Mouse (Mus musculus) heart, embryonic 13.5 days (tissue): Measurements from ENCODE around the gene Anks1b. TPM values are rescaled to one million over a fixed set of nuclear protein-coding genes. Genes with fewer than 3 reads are reported as not detected.

Experiments used
- ATAC-seq: fragments of 200-750 bp; cut with Nextera tagmentation; 2 replicates; pipeline ENCODE4 v1.8.0; 2017; ENCODE audit warnings: moderate TSS enrichment; ENCODE audit not compliant: insufficient number of reproducible peaks, low FRiP score, low TSS enrichment; ENCODE audit errors: extremely low read depth
- H3K27ac ChIP-seq: fragments of 300-500 bp; sonication (generic); replicated peaks from 2 replicates; pipeline ENCODE4 v1.5.1; 2015; ENCODE audit warnings: moderate library complexity, mild to moderate bottlenecking, inconsistent platforms
- H3K27me3 ChIP-seq: fragments of 300-500 bp; sonication (generic); replicated peaks from 2 replicates; pipeline ENCODE4 v1.6.1; 2015; ENCODE audit warnings: mild to moderate bottlenecking, inconsistent platforms
- H3K36me3 ChIP-seq: fragments of 300-500 bp; sonication (generic); 2 replicates; pipeline ENCODE4 v1.6.1; 2015; ENCODE audit warnings: mild to moderate bottlenecking, inconsistent platforms
- H3K4me1 ChIP-seq: fragments of 300-500 bp; sonication (generic); 2 replicates; pipeline ENCODE4 v1.6.1; 2015; ENCODE audit warnings: inconsistent platforms
- H3K4me2 ChIP-seq: fragments of 300-500 bp; sonication (generic); 2 replicates; pipeline ENCODE4 v1.6.1; 2015; ENCODE audit warnings: inconsistent platforms, mild to moderate bottlenecking, moderate library complexity
- H3K4me3 ChIP-seq: fragments of 300-500 bp; sonication (generic); 2 replicates; pipeline ENCODE4 v1.5.1; 2015; ENCODE audit warnings: moderate library complexity, mild to moderate bottlenecking, inconsistent platforms
- H3K9ac ChIP-seq: fragments of 300-500 bp; sonication (generic); 2 replicates; pipeline ENCODE4 v1.6.1; 2015; ENCODE audit warnings: inconsistent platforms, mild to moderate bottlenecking, moderate library complexity
- H3K9me3 ChIP-seq: fragments of 300-500 bp; sonication (generic); 2 replicates; pipeline ENCODE4 v1.6.1; 2016; ENCODE audit warnings: inconsistent platforms
- WGBS: fragments of 180-500 bp; shearing (Covaris S2); methylation state at CpG from one replicate; pipeline ENCODE4 v1.1.7; 2015; ENCODE audit warnings: mixed read lengths; 5-methylcytosine and 5-hydroxymethylcytosine counted together
- polyA plus RNA-seq: library from polyadenylated mRNA; unstranded; fragments of >200 nt; fragmentation: Nextera tagmentation; extraction: Ambion mirVana; gene quantifications from 2 replicates; pipeline ENCODE4 v1.2.1, GENCODE M21; 2015

The Anks1b gene
- polyA plus RNA-seq, 1 experiment from 2014 or later: 0.64 TPM

DNA sequence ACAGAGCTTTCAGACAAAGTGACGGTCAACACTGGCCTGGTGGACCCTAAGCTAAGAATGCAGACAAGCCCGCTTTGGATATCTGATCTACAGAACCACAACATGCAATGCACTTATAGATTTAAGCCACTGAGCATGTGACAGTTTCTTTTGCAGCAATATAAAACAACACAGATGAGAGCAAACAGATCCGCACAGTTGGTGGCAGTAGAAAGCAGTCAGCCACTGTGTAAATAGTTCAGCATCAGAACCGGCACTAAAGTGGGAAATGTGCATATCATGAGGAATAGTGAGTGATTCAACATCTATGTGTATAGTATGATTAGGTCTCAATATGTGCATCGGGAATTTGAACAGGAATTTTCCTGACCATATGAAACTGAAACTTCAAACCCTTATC, 867.6 kb downstream of the Anks1b start:
- no peaks in the 10 kb centered on the region for H3K36me3 ChIP-seq
- 84% methylated on average over 5 of the region's 5 CpGs for WGBS
- no peak for ATAC-seq
- no peak overlapping the region for H3K9ac ChIP-seq
- no peak overlapping the region for H3K4me2 ChIP-seq
- no peaks in the 10 kb centered on the region for H3K27me3 ChIP-seq
- no peak overlapping the region for H3K4me3 ChIP-seq
- H3K27ac ChIP-seq: no peak overlapping the region
- no peaks in the 10 kb centered on the region for H3K9me3 ChIP-seq
- H3K4me1 ChIP-seq: no peaks in the 10 kb centered on the region

- WGBS: 75% methylated on average over 5 of the region's 5 CpGs
- H3K27ac ChIP-seq: no peak overlapping the region
- no peaks in the 10 kb centered on the region for H3K36me3 ChIP-seq
- no peak overlapping the region for H3K4me3 ChIP-seq
- peaks cover 4% of the 10 kb centered on the region; the same call in 1 of the 2 replicates for H3K9me3 ChIP-seq
- H3K4me1 ChIP-seq: no peaks in the 10 kb centered on the region
- ATAC-seq: no peak
- H3K4me2 ChIP-seq: no peak overlapping the region
- no peaks in the 10 kb centered on the region for H3K27me3 ChIP-seq
- H3K9ac ChIP-seq: no peak overlapping the region
Measured at GRCm38 (mm10) chr10:90751889-90752288, 878.6 kb downstream of the Anks1b start.

- Histone ChIP-seq H3K27me3 (no peaks in the 10 kb centered on the region), H3K27ac (no peak overlapping the region), H3K9me3 (peaks cover 4% of the 10 kb centered on the region; the same call in 1 of the 2 replicates), H3K9ac (no peak overlapping the region), H3K4me3 (no peak overlapping the region), H3K4me1 (no peaks in the 10 kb centered on the region), H3K4me2 (no peak overlapping the region), H3K36me3 (no peaks in the 10 kb centered on the region)
- WGBS: 55% methylated on average over 9 of the region's 9 CpGs
- no peak for ATAC-seq
Measured at GRCm38 (mm10) chr10:90753106-90753505, 879.8 kb downstream of the Anks1b start.

DNA sequence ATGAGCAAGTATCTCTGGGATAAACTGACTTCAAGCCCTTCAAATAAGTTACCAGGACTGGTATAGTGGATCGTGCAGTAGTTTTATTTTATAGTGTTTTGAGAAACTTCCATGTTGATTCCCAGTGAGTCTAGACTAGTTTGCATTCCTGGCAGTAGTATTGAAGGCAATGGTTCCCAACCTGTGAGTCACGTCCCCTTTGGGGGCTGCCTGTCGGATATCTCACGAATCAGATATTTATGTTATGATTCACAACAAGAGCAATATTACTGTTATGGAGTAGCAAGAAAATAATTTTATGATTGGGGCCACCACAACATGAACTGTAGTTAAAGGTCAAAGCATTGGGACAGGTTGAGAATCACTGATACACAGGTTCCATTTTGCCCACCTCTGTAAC, 884.5 kb downstream of the Anks1b start:
- Histone ChIP-seq H3K4me1 (no peaks in the 10 kb centered on the region), H3K4me2 (no peak overlapping the region), H3K9me3 (no peaks in the 10 kb centered on the region), H3K4me3 (no peak overlapping the region), H3K27ac (no peak overlapping the region), H3K27me3 (no peaks in the 10 kb centered on the region), H3K9ac (no peak overlapping the region), H3K36me3 (no peaks in the 10 kb centered on the region)
- ATAC-seq: no peak
- 80% methylated on average over 4 of the region's 4 CpGs for WGBS

GRCm38 (mm10) chr10:90759929-90760328, 886.6 kb downstream of the Anks1b start:
- Histone ChIP-seq H3K4me1 (no peaks in the 10 kb centered on the region), H3K9me3 (no peaks in the 10 kb centered on the region), H3K36me3 (no peaks in the 10 kb centered on the region), H3K27me3 (no peaks in the 10 kb centered on the region), H3K9ac (no peak overlapping the region), H3K27ac (no peak overlapping the region), H3K4me2 (no peak overlapping the region), H3K4me3 (no peak overlapping the region)
- ATAC-seq: no peak
- WGBS: 63% methylated on average over 5 of the region's 5 CpGs

DNA sequence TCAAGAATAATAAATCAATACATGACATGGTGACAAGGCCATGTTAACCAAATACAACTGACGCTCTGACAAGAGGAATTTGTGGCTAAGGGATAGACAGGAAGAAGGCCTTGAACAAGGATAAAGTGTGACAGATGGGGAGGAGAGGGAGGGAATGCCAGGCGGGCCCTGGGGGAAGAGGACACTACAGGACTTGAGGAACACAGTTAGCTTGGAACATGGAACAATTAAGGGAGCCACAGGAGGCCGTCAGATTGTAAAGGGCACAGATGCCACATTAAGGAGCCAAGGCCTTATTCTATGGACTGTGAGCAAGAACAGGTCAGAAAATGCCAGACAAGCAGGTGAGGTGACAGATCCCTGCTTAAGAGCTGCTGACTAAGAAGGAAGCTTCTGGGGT, 893.0 kb downstream of the Anks1b start:
- Histone ChIP-seq H3K27me3 (no peaks in the 10 kb centered on the region; the same call in 1 of the 2 replicates), H3K4me1 (no peaks in the 10 kb centered on the region), H3K4me2 (no peak overlapping the region), H3K36me3 (no peaks in the 10 kb centered on the region), H3K9ac (no peak overlapping the region), H3K27ac (no peak overlapping the region), H3K9me3 (no peaks in the 10 kb centered on the region), H3K4me3 (no peak overlapping the region)
- WGBS: 52% methylated on average over 3 of the region's 3 CpGs
- no peak for ATAC-seq

DNA sequence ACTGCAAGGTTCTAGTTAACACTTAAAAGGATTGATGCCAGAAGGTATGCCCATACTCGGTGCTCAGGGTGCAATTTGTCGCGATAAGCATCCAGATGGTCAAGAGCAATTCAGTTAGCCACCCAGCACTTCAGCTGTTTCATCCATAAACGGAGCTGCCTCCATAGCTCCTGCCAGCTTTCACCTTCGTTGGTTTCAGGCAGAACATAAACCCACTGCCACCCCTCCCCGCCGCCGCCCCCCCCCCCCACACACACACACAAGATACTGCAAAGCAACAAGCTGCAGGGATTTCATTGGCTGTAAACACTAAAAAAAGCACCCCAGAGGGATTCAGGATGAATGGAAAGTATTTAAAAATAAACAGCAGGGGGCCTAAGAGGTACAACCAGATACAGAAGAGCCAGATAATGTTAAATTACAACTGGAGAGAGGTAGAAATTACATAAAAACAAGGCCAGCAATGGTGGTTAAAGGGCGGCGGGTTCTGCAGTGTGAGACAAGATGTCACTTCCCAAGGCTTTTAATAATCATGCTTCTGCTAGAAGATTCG, 897.2 kb downstream of the Anks1b start:
- Histone ChIP-seq H3K9me3 (no peaks in the 10 kb centered on the region), H3K27ac (no peak overlapping the region), H3K4me1 (no peaks in the 10 kb centered on the region), H3K4me2 (no peak overlapping the region), H3K9ac (no peak overlapping the region), H3K4me3 (no peak overlapping the region), H3K27me3 (peaks cover 19% of the 10 kb centered on the region; the same call in 1 of the 2 replicates), H3K36me3 (no peaks in the 10 kb centered on the region)
- WGBS: 28% methylated on average over 11 of the region's 11 CpGs
- no peak for ATAC-seq

GRCm38 (mm10) chr10:90771046-90771445, 897.7 kb downstream of the Anks1b start:
- peaks cover 19% of the 10 kb centered on the region; the same call in 1 of the 2 replicates for H3K27me3 ChIP-seq
- no peak overlapping the region for H3K27ac ChIP-seq
- no peaks in the 10 kb centered on the region for H3K4me1 ChIP-seq
- H3K4me3 ChIP-seq: no peak overlapping the region
- H3K9ac ChIP-seq: no peak overlapping the region
- H3K9me3 ChIP-seq: no peaks in the 10 kb centered on the region
- ATAC-seq: no peak
- WGBS: 44% methylated on average over 7 of the region's 7 CpGs
- no peaks in the 10 kb centered on the region for H3K36me3 ChIP-seq
- H3K4me2 ChIP-seq: no peak overlapping the region

DNA sequence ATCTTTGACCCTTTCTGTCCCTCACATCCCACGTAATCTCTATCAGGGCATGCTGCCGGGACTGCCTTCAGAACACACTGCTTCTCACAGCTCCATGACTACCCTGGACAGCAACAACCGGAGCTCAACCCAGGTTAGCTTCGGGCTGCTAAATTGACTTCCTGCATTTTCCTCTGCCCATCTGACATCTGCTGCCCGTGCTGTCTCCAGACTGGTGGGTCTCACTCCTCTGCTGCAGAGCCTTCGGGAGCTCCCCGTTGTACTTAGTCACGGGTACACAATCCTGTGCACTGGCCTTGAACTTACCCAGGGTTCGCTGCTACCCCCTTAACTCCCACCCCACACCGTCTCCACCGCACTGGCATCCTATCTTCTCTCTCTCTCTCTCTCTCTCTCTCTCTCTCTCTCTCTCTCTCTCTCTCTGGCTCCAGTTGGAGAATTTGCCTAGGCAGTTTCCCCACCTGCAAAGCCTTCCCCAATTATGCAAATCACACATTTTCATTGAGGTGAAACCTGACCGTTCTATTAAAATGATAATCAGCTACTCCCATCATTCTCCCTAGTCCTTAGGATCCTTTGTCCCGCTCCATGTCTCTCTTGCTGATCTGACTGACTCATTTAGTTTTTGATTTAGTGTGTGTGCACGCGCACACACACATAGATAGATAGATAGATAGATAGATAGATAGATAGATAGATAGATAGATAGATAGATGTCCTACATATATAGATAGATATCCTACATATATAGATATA, 898.3 kb downstream of the Anks1b start:
- no peak for ATAC-seq
- no peak overlapping the region for H3K27ac ChIP-seq
- H3K4me3 ChIP-seq: no peak overlapping the region
- H3K36me3 ChIP-seq: no peaks in the 10 kb centered on the region
- H3K4me2 ChIP-seq: peak overlapping the region; percentile 13; the same call in 1 of the 2 replicates
- no peaks in the 10 kb centered on the region for H3K9me3 ChIP-seq
- 7% methylated on average over 15 of the region's 15 CpGs for WGBS
- no peak overlapping the region for H3K9ac ChIP-seq
- H3K27me3 ChIP-seq: peaks cover 19% of the 10 kb centered on the region; the same call in 1 of the 2 replicates
- no peaks in the 10 kb centered on the region for H3K4me1 ChIP-seq

DNA sequence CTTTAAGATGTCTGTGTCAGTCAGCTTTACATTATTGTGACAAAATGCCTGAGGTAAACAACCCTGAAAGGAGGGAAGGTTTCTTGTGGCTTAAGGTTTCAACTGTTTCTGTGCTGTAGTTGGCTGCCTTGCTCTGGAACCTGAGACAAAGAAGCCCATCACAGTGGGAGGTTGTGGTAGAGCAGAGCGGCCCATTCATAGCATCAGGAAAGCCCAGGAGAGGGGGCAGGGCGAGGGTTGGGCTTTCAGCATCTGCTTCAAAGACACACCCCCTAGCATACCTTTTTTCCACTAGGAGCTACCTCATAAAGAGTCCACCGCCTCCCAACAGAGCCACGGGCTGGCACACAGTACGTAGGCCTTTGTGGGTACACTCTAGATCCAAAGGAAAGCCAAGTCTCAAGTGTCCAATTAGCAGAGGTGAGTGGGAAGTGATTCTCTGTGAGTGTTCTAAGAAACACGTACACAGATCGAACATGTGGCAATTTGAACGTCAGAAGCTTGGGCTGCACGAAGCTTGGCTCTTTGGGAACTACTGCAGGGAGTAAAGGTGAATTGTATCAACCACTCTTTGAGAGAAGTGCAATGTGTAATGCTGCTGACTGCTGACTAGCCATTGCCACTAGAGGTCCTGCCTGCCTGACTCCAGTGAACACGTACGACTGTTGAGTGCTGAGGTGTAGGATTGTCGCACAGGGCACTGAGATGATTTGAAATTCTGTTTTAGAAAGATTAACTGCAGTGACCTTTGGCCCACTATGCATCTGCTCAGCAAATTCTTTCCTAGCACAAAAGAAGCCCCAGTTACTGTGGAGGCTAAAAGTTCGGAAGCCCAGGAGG, 906.5 kb downstream of the Anks1b start:
- Histone ChIP-seq H3K36me3 (no peaks in the 10 kb centered on the region), H3K27ac (no peak overlapping the region), H3K9ac (no peak overlapping the region), H3K4me3 (no peak overlapping the region), H3K4me2 (no peak overlapping the region), H3K27me3 (no peaks in the 10 kb centered on the region), H3K9me3 (no peaks in the 10 kb centered on the region), H3K4me1 (no peaks in the 10 kb centered on the region)
- ATAC-seq: no peak
- 56% methylated on average over 13 of the region's 13 CpGs for WGBS

DNA sequence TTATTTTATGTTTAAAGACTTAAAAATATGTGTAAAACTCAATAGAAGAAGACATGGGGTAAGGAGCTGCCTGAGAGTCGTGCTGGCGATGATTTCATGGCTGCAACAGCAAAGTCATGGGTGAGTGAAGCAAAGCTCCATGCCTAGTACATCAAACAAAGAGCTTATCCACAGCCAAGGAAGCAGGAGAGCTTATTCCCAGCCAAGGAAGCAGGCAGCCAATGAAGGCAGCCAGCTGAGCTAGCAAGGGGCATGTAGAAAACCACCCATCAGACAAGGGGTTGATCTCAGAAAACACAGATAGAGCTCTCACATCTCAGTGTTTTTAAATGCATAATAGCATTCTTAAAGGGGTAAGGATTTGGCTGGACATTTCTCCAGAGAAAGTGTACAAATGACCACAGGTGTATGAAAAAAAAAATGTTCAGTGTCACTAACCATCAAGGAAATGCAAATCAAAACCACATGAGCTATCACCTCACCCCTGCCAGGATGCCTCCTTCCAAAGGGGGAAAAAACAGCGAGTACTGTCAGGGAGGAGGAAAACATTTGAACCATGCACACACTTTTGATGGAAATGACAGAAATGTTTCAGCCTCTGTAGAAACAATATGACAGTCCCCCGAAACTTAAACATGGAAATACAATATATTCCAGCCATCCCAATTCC, 911.8 kb downstream of the Anks1b start:
- Histone ChIP-seq H3K27me3 (no peaks in the 10 kb centered on the region), H3K27ac (no peak overlapping the region), H3K9me3 (no peaks in the 10 kb centered on the region), H3K9ac (no peak overlapping the region), H3K36me3 (no peaks in the 10 kb centered on the region), H3K4me3 (no peak overlapping the region), H3K4me2 (no peak overlapping the region), H3K4me1 (no peaks in the 10 kb centered on the region)
- ATAC-seq: no peak
- 62% methylated on average over 4 of the region's 4 CpGs for WGBS
